Mouse (Mus musculus) midbrain, embryonic 16.5 days (tissue): ENCODE data around the gene Setd4. TPM values are rescaled to one million over a fixed set of nuclear protein-coding genes. Genes with fewer than 3 reads are reported as not detected.

Source experiments
- ATAC-seq: fragments of 200-750 bp; cut with Nextera tagmentation; 2 replicates; pipeline ENCODE4 v1.8.0; 2017; ENCODE audit warnings: moderate TSS enrichment
- H3K27ac ChIP-seq: fragments of 300-500 bp; sonication (generic); 2 replicates; pipeline ENCODE4 v1.5.1; 2014; ENCODE audit warnings: mild to moderate bottlenecking, low read length, mixed read lengths
- H3K27me3 ChIP-seq: fragments of 300-500 bp; sonication (generic); 2 replicates; pipeline ENCODE4 v1.6.1; 2014; ENCODE audit warnings: low read depth, low read length, mixed read lengths; ENCODE audit not compliant: control insufficient read depth, insufficient read depth
- H3K36me3 ChIP-seq: fragments of 300-500 bp; sonication (generic); 2 replicates; pipeline ENCODE4 v1.6.1; 2014; ENCODE audit warnings: mild to moderate bottlenecking, low read length, moderate library complexity, mixed read lengths; ENCODE audit not compliant: control insufficient read depth, insufficient read depth
- H3K4me1 ChIP-seq: fragments of 300-500 bp; sonication (generic); 2 replicates; pipeline ENCODE4 v1.6.1; 2014; ENCODE audit warnings: mild to moderate bottlenecking, low read length, mixed read lengths; ENCODE audit not compliant: control insufficient read depth, insufficient read depth
- H3K4me2 ChIP-seq: fragments of 300-500 bp; sonication (generic); 2 replicates; pipeline ENCODE4 v1.6.1; 2014; ENCODE audit warnings: mild to moderate bottlenecking, low read length, mixed read lengths
- H3K4me3 ChIP-seq: fragments of 300-500 bp; sonication (generic); 2 replicates; pipeline ENCODE4 v1.5.1; 2014; ENCODE audit warnings: low read depth, mild to moderate bottlenecking, low read length, moderate library complexity, mixed read lengths
- H3K9ac ChIP-seq: fragments of 300-500 bp; sonication (generic); 2 replicates; pipeline ENCODE4 v1.6.1; 2014; ENCODE audit warnings: low read depth, low read length, mixed read lengths
- H3K9me3 ChIP-seq: fragments of 300-500 bp; sonication (generic); replicated peaks from 2 replicates; pipeline ENCODE4 v1.6.1; 2014; ENCODE audit warnings: mild to moderate bottlenecking, low read length, mixed read lengths; ENCODE audit not compliant: control insufficient read depth, poor library complexity, severe bottlenecking
- WGBS: fragments of 180-500 bp; shearing (Covaris S2); extraction: QIAGEN DNeasy Blood & Tissue Kit; methylation state at CpG from one replicate; pipeline ENCODE4 v1.1.7; 2014; 5-methylcytosine and 5-hydroxymethylcytosine counted together
- polyA plus RNA-seq: library from polyadenylated mRNA; unstranded; fragments of >200 nt; fragmentation: Nextera tagmentation; extraction: Ambion mirVana; gene quantifications from 2 replicates; pipeline ENCODE4 v1.2.1, GENCODE M21; 2015

Setd4 gene
- polyA plus RNA-seq, 1 experiment from 2014 or later, result 22.4 TPM

GRCm38 (mm10) chr16:93585703-93586205 is 18.1 kb downstream of the Setd4 start:
- no peaks in the 10 kb centered on the region for H3K9me3 ChIP-seq
- H3K27me3 ChIP-seq, result no peaks in the 10 kb centered on the region
- H3K9ac ChIP-seq, result no peak overlapping the region
- no peak overlapping the region for H3K4me3 ChIP-seq
- peaks cover 19% of the 10 kb centered on the region; the same call in 1 of the 2 replicates for H3K36me3 ChIP-seq
- no peak overlapping the region for H3K4me2 ChIP-seq
- H3K4me1 ChIP-seq, result no peaks in the 10 kb centered on the region
- no peak for ATAC-seq
- no peak overlapping the region for H3K27ac ChIP-seq
- WGBS, result 86% methylated on average over 9 of the region's 9 CpGs

DNA sequence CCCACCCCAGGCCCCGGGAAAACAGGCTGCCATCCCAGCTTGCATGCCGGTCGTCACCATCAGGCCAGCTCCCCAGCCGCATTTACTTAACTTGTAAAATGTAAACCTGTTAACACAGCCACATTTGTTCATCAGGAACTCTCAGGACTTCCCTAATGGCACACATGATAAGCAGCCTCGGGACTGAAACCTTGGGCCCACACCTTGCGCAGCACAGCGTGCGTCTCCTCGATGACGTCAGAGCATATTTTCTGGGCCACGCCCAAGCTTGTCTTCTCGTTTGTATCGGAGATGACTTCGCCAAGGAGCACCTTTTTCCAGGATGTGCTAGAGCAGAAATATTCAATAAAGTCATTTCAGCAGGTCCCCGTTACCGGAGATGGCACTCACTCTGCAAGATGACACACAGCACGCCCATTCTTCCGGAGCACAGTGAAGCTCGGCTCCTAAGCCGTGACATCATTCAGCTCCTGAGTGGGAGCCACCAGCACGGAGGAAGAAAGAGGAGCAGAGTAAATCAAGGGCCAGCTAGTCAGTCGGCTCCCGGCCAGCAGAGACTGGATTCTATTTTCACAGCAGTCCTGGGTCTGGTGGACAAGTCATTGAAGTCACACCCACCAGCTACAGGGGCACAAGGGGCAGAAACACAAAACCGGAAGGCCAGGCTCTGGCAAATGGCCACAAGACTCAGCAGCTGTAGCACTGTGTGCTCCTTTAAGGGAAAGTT is 18.7 kb downstream of the Setd4 start:
- Histone ChIP-seq H3K4me1 (no peaks in the 10 kb centered on the region), H3K4me2 (no peak overlapping the region), H3K9me3 (no peaks in the 10 kb centered on the region), H3K9ac (no peak overlapping the region), H3K27ac (no peak overlapping the region), H3K4me3 (no peak overlapping the region), H3K36me3 (peaks cover 18% of the 10 kb centered on the region; the same call in 1 of the 2 replicates), H3K27me3 (no peaks in the 10 kb centered on the region)
- no peak for ATAC-seq
- 94% methylated on average over 24 of the region's 24 CpGs for WGBS

DNA sequence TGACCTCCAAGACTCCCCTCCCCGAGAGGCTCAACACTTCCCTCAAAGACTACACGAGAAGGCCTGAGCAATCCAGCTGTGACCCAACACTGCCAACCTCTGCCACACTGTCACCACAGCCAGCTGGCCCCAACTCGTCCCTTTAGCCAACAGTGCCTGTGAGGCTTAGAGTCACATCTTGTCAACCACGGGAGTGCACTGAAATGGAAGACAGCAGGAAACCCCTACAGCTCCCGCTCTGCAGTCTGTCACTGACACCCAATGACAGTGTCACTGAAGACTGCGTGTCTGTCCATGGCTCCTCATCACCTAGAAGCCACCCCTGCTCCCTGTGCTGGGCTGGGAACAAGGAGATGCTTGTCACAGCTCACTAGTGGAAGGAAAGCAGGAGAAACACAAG is 22.7 kb downstream of the Setd4 start:
- no peak overlapping the region for H3K4me3 ChIP-seq
- 0 out of 2 replicates have a peak, but pooled peaks cover 3% of the 10 kb centered on the region for H3K4me1 ChIP-seq
- no peaks in the 10 kb centered on the region for H3K27me3 ChIP-seq
- ATAC-seq, result no peak
- H3K4me2 ChIP-seq, result no peak overlapping the region
- H3K9me3 ChIP-seq, result no peaks in the 10 kb centered on the region
- H3K27ac ChIP-seq, result no peak overlapping the region
- H3K36me3 ChIP-seq, result peaks cover 14% of the 10 kb centered on the region; the same call in 1 of the 2 replicates
- H3K9ac ChIP-seq, result no peak overlapping the region
- WGBS, result 68% methylated on average over 6 of the region's 6 CpGs

DNA sequence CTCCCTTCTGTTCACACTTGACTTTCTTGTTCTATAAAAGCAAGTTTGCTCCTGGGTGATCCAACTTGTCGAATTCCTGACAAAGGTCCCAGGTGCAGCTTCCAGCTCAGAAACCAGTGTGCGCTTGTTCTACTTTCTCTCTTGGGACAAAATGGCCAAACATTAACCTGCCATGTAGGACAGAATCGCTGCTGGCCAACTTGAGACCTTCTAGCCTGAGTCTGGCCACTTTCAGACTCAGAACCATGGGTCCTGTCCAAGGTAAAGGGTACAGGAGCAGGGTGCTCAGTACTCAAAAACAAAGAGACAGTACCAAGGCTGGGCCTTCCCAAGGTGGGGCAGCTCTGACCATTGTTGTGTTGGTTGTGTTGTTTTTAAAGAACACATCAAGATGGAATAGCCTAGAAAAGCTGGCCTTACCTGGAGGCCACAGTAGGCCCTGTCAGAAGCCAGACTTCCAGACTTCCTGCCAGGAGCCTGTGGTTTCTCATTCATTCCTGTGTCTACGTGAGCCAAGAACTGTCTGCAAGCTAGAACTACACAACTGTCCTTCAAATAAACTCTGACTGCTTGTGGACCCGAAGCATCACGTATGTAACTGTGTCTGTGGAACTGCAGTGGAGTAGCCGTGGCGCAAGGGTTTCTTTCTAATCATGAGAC is 25.4 kb downstream of the Setd4 start:
- WGBS, result 90% methylated on average over 8 of the region's 8 CpGs
- H3K4me1 ChIP-seq, result 0 out of 2 replicates have a peak, but pooled peaks cover 3% of the 10 kb centered on the region
- H3K4me2 ChIP-seq, result no peak overlapping the region
- H3K9ac ChIP-seq, result no peak overlapping the region
- H3K27ac ChIP-seq, result no peak overlapping the region
- H3K27me3 ChIP-seq, result no peaks in the 10 kb centered on the region
- no peaks in the 10 kb centered on the region for H3K9me3 ChIP-seq
- no peak for ATAC-seq
- no peak overlapping the region for H3K4me3 ChIP-seq
- H3K36me3 ChIP-seq, result no peaks in the 10 kb centered on the region

- Histone ChIP-seq H3K9me3 (no peaks in the 10 kb centered on the region), H3K36me3 (no peaks in the 10 kb centered on the region), H3K27ac (no peak overlapping the region), H3K9ac (no peak overlapping the region), H3K4me2 (no peak overlapping the region; the same call in 1 of the 2 replicates), H3K4me3 (no peak overlapping the region), H3K27me3 (no peaks in the 10 kb centered on the region), H3K4me1 (0 out of 2 replicates have a peak, but pooled peaks cover 3% of the 10 kb centered on the region)
- ATAC-seq, result 0 out of 2 replicates have a peak, but pooled peaks have one; percentile 60
- WGBS, result 35% methylated on average over 14 of the region's 14 CpGs
Observed at GRCm38 (mm10) chr16:93576412-93577082, 27.3 kb downstream of the Setd4 start.

DNA sequence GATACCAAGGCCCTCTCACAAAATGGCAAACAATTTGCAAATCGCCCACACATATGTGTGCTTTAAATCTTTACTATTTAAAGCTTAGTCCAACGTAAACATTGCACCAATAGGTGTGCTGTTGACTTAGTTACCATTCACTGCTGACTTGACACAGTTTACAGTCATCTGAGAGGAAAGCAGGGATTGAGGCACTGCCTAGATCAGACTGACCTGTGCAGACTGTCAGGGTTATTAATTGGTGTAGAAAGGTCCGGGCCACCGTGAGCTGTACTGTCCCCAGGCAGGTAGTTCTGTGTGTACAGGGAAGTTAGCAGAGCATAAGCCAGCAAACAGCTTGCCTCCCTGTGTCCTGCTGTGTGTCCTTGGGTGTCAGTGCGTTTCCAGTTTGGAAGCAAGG is 28.3 kb downstream of the Setd4 start:
- no peak overlapping the region for H3K9ac ChIP-seq
- H3K27me3 ChIP-seq, result no peaks in the 10 kb centered on the region
- 78% methylated on average over 5 of the region's 5 CpGs for WGBS
- H3K4me1 ChIP-seq, result 0 out of 2 replicates have a peak, but pooled peaks cover 3% of the 10 kb centered on the region
- H3K9me3 ChIP-seq, result no peaks in the 10 kb centered on the region
- ATAC-seq, result no peak
- no peak overlapping the region for H3K4me3 ChIP-seq
- H3K27ac ChIP-seq, result no peak overlapping the region
- no peak overlapping the region for H3K4me2 ChIP-seq
- no peaks in the 10 kb centered on the region for H3K36me3 ChIP-seq

- 58% methylated on average over 18 of the region's 18 CpGs for WGBS
- no peak overlapping the region for H3K9ac ChIP-seq
- H3K4me1 ChIP-seq, result 0 out of 2 replicates have a peak, but pooled peaks cover 3% of the 10 kb centered on the region
- H3K4me2 ChIP-seq, result no peak overlapping the region
- no peak for ATAC-seq
- no peaks in the 10 kb centered on the region for H3K36me3 ChIP-seq
- no peaks in the 10 kb centered on the region for H3K27me3 ChIP-seq
- no peak overlapping the region for H3K4me3 ChIP-seq
- no peak overlapping the region for H3K27ac ChIP-seq
- H3K9me3 ChIP-seq, result no peaks in the 10 kb centered on the region
Observed at GRCm38 (mm10) chr16:93574521-93575191, 29.2 kb downstream of the Setd4 start.

DNA sequence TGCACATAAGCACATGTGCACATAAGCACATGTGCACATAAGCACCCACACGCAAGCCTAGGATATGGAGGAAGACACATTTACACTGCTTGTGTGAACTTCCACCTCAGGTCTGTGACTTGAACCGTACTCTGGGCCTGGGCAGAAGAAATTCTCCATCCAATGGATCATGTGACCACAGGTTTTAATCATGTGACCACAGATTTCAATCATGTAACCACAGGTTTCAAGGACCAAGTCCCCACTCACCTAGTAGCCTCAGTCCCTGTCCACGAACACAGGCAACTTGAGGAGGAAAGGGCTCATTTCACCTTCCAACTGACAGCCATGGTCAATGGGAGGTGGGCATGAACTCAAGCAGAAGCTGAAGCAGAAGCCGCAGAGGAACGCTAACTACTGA is 30.4 kb downstream of the Setd4 start:
- no peak for ATAC-seq
- Histone ChIP-seq H3K27ac (no peak overlapping the region), H3K4me3 (no peak overlapping the region), H3K4me1 (0 out of 2 replicates have a peak, but pooled peaks cover 3% of the 10 kb centered on the region), H3K4me2 (no peak overlapping the region), H3K27me3 (no peaks in the 10 kb centered on the region), H3K9ac (no peak overlapping the region), H3K36me3 (no peaks in the 10 kb centered on the region), H3K9me3 (no peaks in the 10 kb centered on the region)
- WGBS, result 97% methylated on average over 5 of the region's 5 CpGs
